Mouse (Mus musculus) MEL (cell line): ENCODE results near the gene Zfp609. TPM values are rescaled to one million over a fixed set of nuclear protein-coding genes. Genes with fewer than 3 reads are reported as not detected.

ENCODE experiments used
- DNase-seq: peaks from one replicate; pipeline ENCODE4 v3.0.0; 2011; ENCODE audit warnings: low read depth, low spot score
- H3K27ac ChIP-seq: 2 replicates; pipeline ENCODE4 v1.5.1; 2012; ENCODE audit warnings: low read depth, mild to moderate bottlenecking, control low read depth, low read length, moderate library complexity; ENCODE audit not compliant: control insufficient read depth
- H3K27me3 ChIP-seq, 2 experiments: fragments of 150-350 bp in 1 of 2; sonication (generic) in 1 of 2; 2 replicates each; pipeline ENCODE4 v1.6.1; 2012; ENCODE audit warnings: low read length in 2 of 2, mild to moderate bottlenecking in 2 of 2, improper control_type of control experiment in 1 of 2, moderate library complexity in 1 of 2; ENCODE audit not compliant: insufficient read depth in 2 of 2, control insufficient read depth in 1 of 2
- H3K36me3 ChIP-seq, 2 experiments: 2 replicates each; pipeline ENCODE4 v1.6.1; 2012 to 2014; ENCODE audit warnings: low read length in 2 of 2, improper control_type of control experiment in 1 of 2, inconsistent platforms in 1 of 2, mild to moderate bottlenecking in 1 of 2; ENCODE audit not compliant: insufficient read depth in 2 of 2, control insufficient read depth in 1 of 2
- H3K4me1 ChIP-seq, 2 experiments: fragments of 150-350 bp in 1 of 2; sonication (generic) in 1 of 2; 2 replicates each; pipeline ENCODE4 v1.6.1; 2012; ENCODE audit warnings: low read length in 2 of 2, improper control_type of control experiment in 1 of 2, mild to moderate bottlenecking in 1 of 2; ENCODE audit not compliant: insufficient read depth in 2 of 2, control insufficient read depth in 1 of 2
- H3K4me3 ChIP-seq, 2 experiments: fragments of 150-350 bp in 1 of 2; sonication (generic) in 1 of 2; 2 replicates each; pipeline ENCODE4 v1.5.1; 2012; ENCODE audit warnings: low read depth in 2 of 2, low read length in 2 of 2, mild to moderate bottlenecking in 2 of 2, moderate library complexity in 2 of 2, control low read depth in 1 of 2, improper control_type of control experiment in 1 of 2; ENCODE audit not compliant: control insufficient read depth in 1 of 2, insufficient read depth in 1 of 2
- H3K79me2 ChIP-seq: 2 replicates; pipeline ENCODE4 v1.6.1; 2012; ENCODE audit warnings: mild to moderate bottlenecking, low read length, moderate library complexity; ENCODE audit not compliant: control insufficient read depth, poor library complexity, insufficient read depth
- H3K9ac ChIP-seq: 2 replicates; pipeline ENCODE4 v1.6.1; 2012; ENCODE audit warnings: low read depth, mild to moderate bottlenecking, control low read depth, low read length, moderate library complexity; ENCODE audit not compliant: control insufficient read depth, poor library complexity, severe bottlenecking
- H3K9me3 ChIP-seq: fragments of 150-350 bp; sonication (generic); replicated peaks from 2 replicates; pipeline ENCODE4 v1.6.1; 2012; ENCODE audit warnings: mild to moderate bottlenecking, low read length, improper control_type of control experiment, moderate library complexity; ENCODE audit not compliant: insufficient read depth
- BHLHE40 ChIP-seq: IDR thresholded peaks from 2 replicates; pipeline ENCODE4 v1.6.1; 2012; ENCODE audit warnings: low read depth, mild to moderate bottlenecking, inconsistent platforms, low read length, improper control_type of control experiment, borderline replicate concordance
- CHD2 ChIP-seq: IDR thresholded peaks from 2 replicates; pipeline ENCODE4 v1.6.1; 2011; ENCODE audit warnings: low read length, improper control_type of control experiment
- E2F4 ChIP-seq: IDR thresholded peaks from 2 replicates; pipeline ENCODE4 v1.6.1; 2011; ENCODE audit warnings: low read depth, low read length, improper control_type of control experiment, borderline replicate concordance
- ETS1 ChIP-seq: IDR thresholded peaks from 2 replicates; pipeline ENCODE4 v1.6.1; 2012; ENCODE audit warnings: low read depth, mild to moderate bottlenecking, inconsistent platforms, low read length, improper control_type of control experiment, moderate library complexity
- GABPA ChIP-seq: IDR thresholded peaks from 2 replicates; pipeline ENCODE4 v1.6.1; 2012; ENCODE audit warnings: low read depth, mild to moderate bottlenecking, inconsistent platforms, low read length, improper control_type of control experiment, moderate library complexity
- GATA1 ChIP-seq: IDR thresholded peaks from 2 replicates; pipeline ENCODE4 v1.6.1; 2011; ENCODE audit warnings: low read depth, low read length, improper control_type of control experiment
- JUND ChIP-seq: IDR thresholded peaks from 2 replicates; pipeline ENCODE4 v1.6.1; 2011; ENCODE audit warnings: low read depth, mild to moderate bottlenecking, improper control_type of control experiment, low read length
- KAT2A ChIP-seq: conservative IDR thresholded peaks from 2 replicates; pipeline ENCODE4 v1.6.1; 2012; ENCODE audit warnings: low read depth, low read length, improper control_type of control experiment, inconsistent platforms
- MAFK ChIP-seq: IDR thresholded peaks from 2 replicates; pipeline ENCODE4 v1.6.1; 2011; ENCODE audit warnings: low read depth, mild to moderate bottlenecking, low read length, improper control_type of control experiment, borderline replicate concordance
- MAX ChIP-seq: IDR thresholded peaks from 2 replicates; pipeline ENCODE4 v1.6.1; 2011; ENCODE audit warnings: low read length, improper control_type of control experiment
- MAZ ChIP-seq: IDR thresholded peaks from 2 replicates; pipeline ENCODE4 v1.6.1; 2012; ENCODE audit warnings: low read depth, mild to moderate bottlenecking, inconsistent platforms, low read length, improper control_type of control experiment
- MEF2A ChIP-seq: IDR thresholded peaks from 2 replicates; pipeline ENCODE4 v1.6.1; 2014; ENCODE audit warnings: low read depth, mild to moderate bottlenecking, inconsistent platforms, low read length, improper control_type of control experiment; ENCODE audit not compliant: poor library complexity, insufficient replicate concordance, severe bottlenecking; ENCODE audit errors: extremely low read depth
- MXI1 ChIP-seq: IDR thresholded peaks from 2 replicates; pipeline ENCODE4 v1.6.1; 2011; ENCODE audit warnings: mild to moderate bottlenecking, low read depth, low read length, improper control_type of control experiment
- MYB ChIP-seq: IDR thresholded peaks from 2 replicates; pipeline ENCODE4 v1.6.1; 2011; ENCODE audit warnings: mild to moderate bottlenecking, low read depth, low read length, improper control_type of control experiment
- NELFE ChIP-seq: IDR thresholded peaks from 2 replicates; pipeline ENCODE4 v1.6.1; 2011; ENCODE audit warnings: low read depth, low read length, improper control_type of control experiment
- NRF1 ChIP-seq: IDR thresholded peaks from 2 replicates; pipeline ENCODE4 v1.6.1; 2014; ENCODE audit warnings: low read depth, mild to moderate bottlenecking, inconsistent platforms, low read length, improper control_type of control experiment, moderate library complexity; ENCODE audit not compliant: poor library complexity, insufficient read depth, severe bottlenecking
- POLR2A ChIP-seq, 2 experiments: IDR thresholded peaks; 2 replicates each; pipeline ENCODE4 v1.6.1; 2011 to 2012; ENCODE audit warnings: low read length in 2 of 2, mild to moderate bottlenecking in 2 of 2, control low read depth in 1 of 2, improper control_type of control experiment in 1 of 2, low read depth in 1 of 2, moderate library complexity in 1 of 2; ENCODE audit not compliant: control insufficient read depth in 1 of 2, insufficient read depth in 1 of 2, poor library complexity in 1 of 2
- POLR2AphosphoS2 ChIP-seq: IDR thresholded peaks from 2 replicates; pipeline ENCODE4 v1.6.1; 2011; ENCODE audit warnings: low read length, improper control_type of control experiment
- POLR2AphosphoS5 ChIP-seq: IDR thresholded peaks from 2 replicates; pipeline ENCODE4 v1.6.1; 2012; ENCODE audit warnings: low read depth, borderline replicate concordance, mild to moderate bottlenecking, inconsistent platforms, low read length, moderate library complexity, mixed read lengths
- RAD21 ChIP-seq: IDR thresholded peaks from 2 replicates; pipeline ENCODE4 v1.6.1; 2011; ENCODE audit warnings: mild to moderate bottlenecking, low read depth, low read length, improper control_type of control experiment
- RCOR1 ChIP-seq: IDR thresholded peaks from 2 replicates; pipeline ENCODE4 v1.6.1; 2012; ENCODE audit warnings: low read depth, mild to moderate bottlenecking, inconsistent platforms, low read length, improper control_type of control experiment
- SIN3A ChIP-seq: IDR thresholded peaks from 2 replicates; pipeline ENCODE4 v1.6.1; 2012; ENCODE audit warnings: low read length, improper control_type of control experiment, inconsistent platforms
- SMC3 ChIP-seq: IDR thresholded peaks from 2 replicates; pipeline ENCODE4 v1.6.1; 2011; ENCODE audit warnings: low read depth, low read length, improper control_type of control experiment
- TCF12 ChIP-seq: IDR thresholded peaks from 2 replicates; pipeline ENCODE4 v1.6.1; 2014; ENCODE audit warnings: low read depth, mild to moderate bottlenecking, inconsistent platforms, low read length, improper control_type of control experiment, moderate library complexity
- USF1 ChIP-seq: IDR thresholded peaks from 2 replicates; pipeline ENCODE4 v1.6.1; 2014; ENCODE audit warnings: low read depth, mild to moderate bottlenecking, inconsistent platforms, low read length, improper control_type of control experiment, moderate library complexity
- USF2 ChIP-seq, 2 experiments: IDR thresholded peaks; 2 replicates each; pipeline ENCODE4 v1.6.1; 2011 to 2012; ENCODE audit warnings: improper control_type of control experiment in 2 of 2, low read length in 2 of 2, borderline replicate concordance in 1 of 2, inconsistent platforms in 1 of 2, low read depth in 1 of 2, mild to moderate bottlenecking in 1 of 2; ENCODE audit not compliant: insufficient read depth in 1 of 2
- ZMIZ1 ChIP-seq: IDR thresholded peaks from 2 replicates; pipeline ENCODE4 v1.6.1; 2012; ENCODE audit warnings: low read depth, mild to moderate bottlenecking, inconsistent platforms, low read length, improper control_type of control experiment, moderate library complexity
- polyA plus RNA-seq, 2 experiments: library from polyadenylated mRNA; stranded (reverse) in 1 of 2; unstranded in 1 of 2; fragments of >175 nt in 1 of 2; fragments of >200 nt in 1 of 2; gene quantifications; 2 replicates each; pipeline versions ENCODE4 v1.2.1 to v1.2.4; 2012; ENCODE audit warnings: low replicate concordance in 2 of 2, low read depth in 1 of 2; ENCODE audit not compliant: insufficient read length in 2 of 2, insufficient read depth in 1 of 2, missing spikeins in 1 of 2
- total RNA-seq: library from RNA; depleted of rRNA; stranded (reverse); fragments of 300-350 nt; gene quantifications from 2 replicates; pipeline ENCODE4 v1.2.3, GENCODE M21; 2012

The Zfp609 gene
- total and polyA plus RNA-seq, 3 experiments = 2.9 to 26.5 TPM; not detected in 1

GRCm38 (mm10) chr9:65681634-65681940 lies 145.8 kb downstream of the Zfp609 start:
- Histone ChIP-seq H3K4me3 (no peak overlapping the region), H3K9ac (no peak overlapping the region), H3K79me2 (peaks cover 2% of the 10 kb centered on the region; the same call in 1 of the 2 replicates), H3K27ac (no peak overlapping the region), H3K4me1 (peaks cover 6 to 21% of the 10 kb centered on the region in 2 experiments; a peak in 2 of 4 replicates), H3K9me3 (no peaks in the 10 kb centered on the region), H3K36me3 (peaks cover 0 to 21% of the 10 kb centered on the region in 2 experiments; a peak in 3 of 4 replicates), H3K27me3 (no peaks in the 10 kb centered on the region)
- no peak for DNase-seq
- no peak for TF ChIP-seq POLR2A (IDR thresholded peaks at IDR 0.05; ENCODE audit: control insufficient read depth in 1 of 2, insufficient read depth in 1 of 2, low read depth in 1 of 2, low read length in 2 of 2, poor library complexity in 1 of 2)
- TF ChIP-seq MAZ = no peak
- no peak for TF ChIP-seq CHD2
- TF ChIP-seq MAX = no peak
- TF ChIP-seq RAD21 = no peak
- TF ChIP-seq MXI1 = no peak
- no peak for TF ChIP-seq ETS1
- TF ChIP-seq NELFE = no peak
- no peak for TF ChIP-seq NRF1
- no peak for TF ChIP-seq BHLHE40
- TF ChIP-seq POLR2AphosphoS5 = no peak
- no peak for TF ChIP-seq ZMIZ1
- no peak for TF ChIP-seq TCF12
- TF ChIP-seq MAFK = no peak

- DNase-seq = no peak
- H3K27me3 ChIP-seq = no peaks in the 10 kb centered on the region
- TF ChIP-seq RCOR1 = no peak
- TF ChIP-seq SMC3 = no peak
- no peak for TF ChIP-seq E2F4
- no peak for TF ChIP-seq POLR2AphosphoS5
- no peak for TF ChIP-seq MXI1
- TF ChIP-seq SIN3A = no peak
- TF ChIP-seq MEF2A = no peak
- no peak for TF ChIP-seq BHLHE40
- no peak for TF ChIP-seq NRF1
- no peak for TF ChIP-seq USF2 (IDR thresholded peaks at IDR 0.05; ENCODE audit: borderline replicate concordance in 1 of 2, insufficient read depth in 1 of 2, low read depth in 1 of 2, low read length in 2 of 2)
- no peak for TF ChIP-seq POLR2A (IDR thresholded peaks at IDR 0.05; ENCODE audit: control insufficient read depth in 1 of 2, insufficient read depth in 1 of 2, low read depth in 1 of 2, low read length in 2 of 2, poor library complexity in 1 of 2)
- no peak for TF ChIP-seq USF1
- TF ChIP-seq MYB = no peak
- no peak for TF ChIP-seq KAT2A
- no peak for TF ChIP-seq ETS1
- TF ChIP-seq GABPA = no peak
- no peak for TF ChIP-seq JUND
- TF ChIP-seq GATA1 = no peak
- TF ChIP-seq CHD2 = no peak
- TF ChIP-seq POLR2AphosphoS2 = no peak
- H3K4me1 ChIP-seq = peaks cover 6 to 21% of the 10 kb centered on the region in 2 experiments; a peak in 2 of 4 replicates
- H3K27ac ChIP-seq = no peak overlapping the region
- H3K79me2 ChIP-seq = peaks cover 2% of the 10 kb centered on the region; the same call in 1 of the 2 replicates
- no peak overlapping the region for H3K4me3 ChIP-seq
- no peak overlapping the region for H3K9ac ChIP-seq
- H3K36me3 ChIP-seq = peaks cover 0 to 21% of the 10 kb centered on the region in 2 experiments; a peak in 2 of 4 replicates
- no peaks in the 10 kb centered on the region for H3K9me3 ChIP-seq
These were observed 146.3 kb downstream of the Zfp609 start for GRCm38 (mm10) chr9:65680938-65681633.
